In genomic region chr12:98606595-98607290, GRCm38 (mm10) we compare ENCODE assay signal across 19 mouse cellular contexts. TPM values are rescaled to one million over a fixed set of nuclear protein-coding genes. Genes with fewer than 3 reads are reported as not detected.
A peak's percentile ranks its signal among the peaks of the same experiment; 100 is the strongest.
DNase-seq lines count a peak whose midpoint lies in the region; ATAC-seq and TF ChIP-seq lines count a peak whose summit lies in the region.
"Had no signal": no experiment of that assay in that cellular context is flagged by ENCODE, and none has a peak within 500 bp of the region (broad histone marks: within the 10 kb centered on the region; RNA-seq: fewer than 3 reads in every experiment).

No protein-coding gene starts in this region.

- no peak for TF ChIP-seq CTCF in bone marrow macrophage, adult 2 months (IDR thresholded peaks at IDR 0.05; ENCODE audit: low read depth, low read length)

- H3K4me3 ChIP-seq in bone marrow macrophage, adult 2 months (ENCODE audit: insufficient read depth, low read length) = peak overlapping the region; percentile 15; the same call in 1 of the 2 replicates
- H3K4me3 ChIP-seq: heart, adult 2 months; heart, embryonic 15.5 days; limb, embryonic 10.5 days; liver, embryonic 12.5 days; lung, embryonic 15.5 days; midbrain, embryonic 15.5 days had no signal

- peaks cover 14% of the 10 kb centered on the region for H3K4me1 ChIP-seq in bone marrow macrophage, adult 2 months (ENCODE audit: control insufficient read depth, insufficient read depth, low read length)
- H3K4me1 ChIP-seq: limb, embryonic 10.5 days; liver, embryonic 12.5 days; lung, embryonic 15.5 days had no signal

- no peak for TF ChIP-seq POLR2A in bone marrow macrophage, adult 2 months (IDR thresholded peaks at IDR 0.05; ENCODE audit: borderline replicate concordance, low read depth, low read length)

- DNase-seq in cerebellum, adult 18-20 months = peak; percentile 28 to 30
- DNase-seq in cerebellum, adult 8-10 months = no peak
- DNase-seq in layer of hippocampus, adult 9-11 months = peak; percentile 33
- DNase-seq in layer of hippocampus, postnatal 25 days (ENCODE audit: extremely low spot score in 1 of 2, low spot score in 1 of 2) = no peak
- no peak for DNase-seq in frontal cortex, postnatal 36 days (ENCODE audit: low spot score in 2 of 2)
- no peak for DNase-seq in urinary bladder, postnatal 10 days (ENCODE audit: low spot score)
- DNase-seq: adrenal gland, postnatal 10 days; heart, adult 2 months; kidney, adult 8-10 months; kidney, postnatal 4 days had no signal

- ATAC-seq in megakaryocyte, adult 5-6 weeks (ENCODE audit: poor library complexity, severe bottlenecking) = peak; percentile 100
- ATAC-seq: liver, embryonic 12.5 days; midbrain, embryonic 15.5 days had no signal

- peak overlapping the region; percentile 67 for H3K27ac ChIP-seq in bone marrow macrophage, adult 2 months (ENCODE audit: insufficient read depth, low read depth, low read length)
- H3K27ac ChIP-seq: heart, adult 2 months; heart, embryonic 15.5 days; limb, embryonic 10.5 days; liver, embryonic 12.5 days; lung, embryonic 15.5 days; midbrain, embryonic 15.5 days had no signal

RNA-seq across cellular contexts. Expression of gene Spata7, which starts 21.2 kb away (rescaled TPM):
- 10 to 100 TPM; 24.6 to 30.2 TPM for total RNA-seq in layer of hippocampus, postnatal 25 days (2021)
- polyA plus RNA-seq in bone marrow macrophage, adult 2 months (2012; ENCODE audit: insufficient read depth, insufficient read length, missing spikeins) = 6.2 and 7.4 TPM in 2 replicates
- 1.9 and 3.4 TPM in 2 replicates for total RNA-seq in megakaryocyte, adult 5-6 weeks (2015)
- 2.0 and 3.2 TPM in 2 replicates for total RNA-seq in megakaryocyte, adult 5-6 weeks (2017)

RNA-seq across cellular contexts. Expression of gene Kcnk10, which starts 28.6 kb away (rescaled TPM):
- total RNA-seq in layer of hippocampus, postnatal 25 days (2021) = 10 to 100 TPM; 15.2 to 18.3 TPM
- not detected in 2 replicates for polyA plus RNA-seq in bone marrow macrophage, adult 2 months (2012; ENCODE audit: insufficient read depth, insufficient read length, missing spikeins)
- 0.33 TPM in 1 of 2 replicates, not detected in the other for total RNA-seq in megakaryocyte, adult 5-6 weeks (2015)
- total RNA-seq in megakaryocyte, adult 5-6 weeks (2017) = 0.11 and 0.37 TPM in 2 replicates
- total RNA-seq: gastrocnemius, adult 8-10 months; heart, adult 2 months; hematopoietic stem cell, adult 5-6 weeks had no signal
- polyA plus RNA-seq: liver, embryonic 12.5 days had no signal

Comparison
In these comparisons a context has a peak if more than half of its experiments do, and no peak if none do; other contexts are left out.
1. DNase-seq: peak in cerebellum, adult 18-20 months (2 of 2) and layer of hippocampus, adult 9-11 months (single experiment); none in cerebellum, adult 8-10 months (single experiment), layer of hippocampus, postnatal 25 days (0 of 2), frontal cortex, postnatal 36 days (0 of 2) and urinary bladder, postnatal 10 days (single experiment).
2. RNA of gene Spata7, which starts 21.2 kb away (total RNA-seq): 24.6 to 30.2 TPM in layer of hippocampus, postnatal 25 days; 1.9 to 3.4 TPM in megakaryocyte, adult 5-6 weeks; every median in the first group is over 4 times any median in the second.
3. RNA of gene Kcnk10, which starts 28.6 kb away (total RNA-seq): 15.2 to 18.3 TPM in layer of hippocampus, postnatal 25 days; 0.11 to 0.37 TPM in megakaryocyte, adult 5-6 weeks; every median in the first group is over 10 times any median in the second.